Mouse (Mus musculus) myocyte (in vitro differentiated cells): ENCODE measurements at regions not wholly inside any gene's neighbourhood (a gene's known extent, or its start where the extent isn't known, plus 50 kb on each side); places are given as distances from the start of the nearest gene placed in this dataset.

ENCODE experiments used
- MAX ChIP-seq: IDR thresholded peaks from one replicate; pipeline ENCODE4 v1.6.1; 2011; ENCODE audit warnings: low read depth, mild to moderate bottlenecking, control low read depth
- MYOG ChIP-seq, 3 experiments: IDR thresholded peaks; one replicate each; pipeline ENCODE4 v1.6.1; 2011; ENCODE audit warnings: control low read depth in 2 of 3, low read depth in 2 of 3, mild to moderate bottlenecking in 2 of 3; ENCODE audit not compliant: insufficient read length in 2 of 3, control insufficient read depth in 1 of 3, insufficient read depth in 1 of 3
- USF1 ChIP-seq: IDR thresholded peaks from one replicate; pipeline ENCODE4 v1.6.1; 2011; ENCODE audit warnings: low read depth, mild to moderate bottlenecking, control low read depth, moderate library complexity

DNA sequence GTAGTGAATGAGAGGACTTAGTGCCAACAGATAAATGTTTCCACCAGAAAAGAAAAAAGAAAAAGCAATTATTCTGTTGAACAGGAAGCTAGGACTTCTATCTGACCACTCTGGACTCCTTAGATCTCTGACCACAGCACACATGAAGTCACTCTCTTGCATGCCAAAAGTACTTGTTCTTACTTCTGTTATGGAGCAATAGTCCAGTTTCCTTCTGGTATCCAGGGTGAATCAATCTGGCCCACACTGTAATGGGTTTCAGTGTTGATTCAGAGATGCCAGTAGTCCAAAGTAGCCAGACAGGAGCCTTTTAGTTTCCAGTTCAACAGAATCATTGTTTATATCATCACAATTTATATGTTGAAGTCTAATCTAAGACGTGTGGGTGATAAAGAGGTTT is 346.7 kb upstream of the Paip1 start:
- TF ChIP-seq MAX (no peak), MYOG (IDR thresholded peaks at IDR 0.05; ENCODE audit: control insufficient read depth in 1 of 3, insufficient read depth in 1 of 3, insufficient read length in 2 of 3, low read depth in 2 of 3) (no peak), USF1 (no peak)
